Mouse (Mus musculus) neural tube, embryonic 15.5 days (tissue): Measurements from ENCODE around the gene Cdyl. TPM values are rescaled to one million over a fixed set of nuclear protein-coding genes. Genes with fewer than 3 reads are reported as not detected.

Experiments
- ATAC-seq: fragments of 200-750 bp; cut with Nextera tagmentation; 2 replicates; pipeline ENCODE4 v1.8.0; 2017; ENCODE audit warnings: mild to moderate bottlenecking, moderate TSS enrichment, moderate library complexity; ENCODE audit not compliant: low FRiP score
- H3K27ac ChIP-seq: fragments of 300-500 bp; sonication (generic); replicated peaks from 2 replicates; pipeline ENCODE4 v1.5.1; 2015; ENCODE audit warnings: mild to moderate bottlenecking, inconsistent platforms
- H3K27me3 ChIP-seq: fragments of 300-500 bp; sonication (generic); replicated peaks from 2 replicates; pipeline ENCODE4 v1.6.1; 2015; ENCODE audit warnings: inconsistent platforms
- H3K36me3 ChIP-seq: fragments of 300-500 bp; sonication (generic); 2 replicates; pipeline ENCODE4 v1.6.1; 2015; ENCODE audit warnings: inconsistent platforms
- H3K4me1 ChIP-seq: fragments of 300-500 bp; sonication (generic); 2 replicates; pipeline ENCODE4 v1.6.1; 2015; ENCODE audit warnings: inconsistent platforms
- H3K4me2 ChIP-seq: fragments of 300-500 bp; sonication (generic); 2 replicates; pipeline ENCODE4 v1.6.1; 2015; ENCODE audit warnings: inconsistent platforms, mild to moderate bottlenecking, moderate library complexity
- H3K4me3 ChIP-seq: fragments of 300-500 bp; sonication (generic); replicated peaks from 2 replicates; pipeline ENCODE4 v1.5.1; 2015; ENCODE audit warnings: mild to moderate bottlenecking, inconsistent platforms
- H3K9ac ChIP-seq: fragments of 300-500 bp; sonication (generic); replicated peaks from 2 replicates; pipeline ENCODE4 v1.6.1; 2015; ENCODE audit warnings: mild to moderate bottlenecking, inconsistent platforms
- H3K9me3 ChIP-seq: fragments of 300-500 bp; sonication (generic); replicated peaks from 2 replicates; pipeline ENCODE4 v1.6.1; 2016; ENCODE audit warnings: inconsistent platforms
- WGBS: fragments of 180-500 bp; shearing (Covaris S2); methylation state at CpG from one replicate; pipeline ENCODE4 v1.1.7; 2015; ENCODE audit warnings: mixed read lengths; 5-methylcytosine and 5-hydroxymethylcytosine counted together
- polyA plus RNA-seq: library from polyadenylated mRNA; unstranded; fragments of >200 nt; fragmentation: Nextera tagmentation; extraction: Ambion mirVana; gene quantifications from 2 replicates; pipeline ENCODE4 v1.2.1, GENCODE M21; 2015

The Cdyl gene
- polyA plus RNA-seq, result 5.3 and 5.6 TPM in 2 replicates

GRCm38 (mm10) chr13:35659406-35659985 is at the start of gene Cdyl:
Gene Cdyl, plus strand, starts transcription at chr13:35659833.
- no peak within 1 kb of the TSS for H3K4me2 ChIP-seq
- WGBS, result 70% methylated on average over 4 of the region's 4 CpGs
- ATAC-seq, result no peak

DNA sequence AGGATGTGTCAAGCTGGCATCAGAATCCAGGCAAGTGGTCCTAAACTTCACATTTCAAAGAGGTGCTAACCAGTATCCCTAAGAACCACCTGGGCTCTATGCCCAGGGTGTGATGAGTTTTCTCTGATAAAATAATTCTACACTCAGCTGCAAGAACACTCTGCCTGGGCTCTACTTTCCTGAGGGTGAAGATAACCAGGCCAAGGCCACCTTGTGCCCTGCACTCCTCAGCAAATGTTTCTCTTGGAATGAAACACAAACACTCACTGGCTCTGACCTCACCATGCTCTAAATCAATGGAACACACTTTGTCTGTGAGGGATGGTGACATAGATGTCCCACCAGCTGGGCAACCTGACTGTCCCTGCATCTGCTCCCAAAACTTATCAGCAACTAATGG is 48.9 kb upstream of the Cdyl start:
- H3K27ac ChIP-seq, result no peak overlapping the region
- no peaks in the 10 kb centered on the region for H3K4me1 ChIP-seq
- no peak overlapping the region for H3K9ac ChIP-seq
- no peaks in the 10 kb centered on the region for H3K9me3 ChIP-seq
- no peak for ATAC-seq
- H3K4me2 ChIP-seq, result no peak overlapping the region
- no peaks in the 10 kb centered on the region for H3K36me3 ChIP-seq
- no peak overlapping the region for H3K4me3 ChIP-seq
- no peaks in the 10 kb centered on the region for H3K27me3 ChIP-seq

More at GRCm38 (mm10) chr13:35659406-35659985, at the start of gene Cdyl:
- Histone ChIP-seq H3K4me3 (no peak within 1 kb of the TSS), H3K9me3 (no peaks in the 10 kb centered on the region), H3K4me1 (no peaks in the 10 kb centered on the region), H3K9ac (no peak within 1 kb of the TSS), H3K27me3 (no peaks in the 10 kb centered on the region), H3K36me3 (no peaks in the 10 kb centered on the region), H3K27ac (no peak within 1 kb of the TSS)

DNA sequence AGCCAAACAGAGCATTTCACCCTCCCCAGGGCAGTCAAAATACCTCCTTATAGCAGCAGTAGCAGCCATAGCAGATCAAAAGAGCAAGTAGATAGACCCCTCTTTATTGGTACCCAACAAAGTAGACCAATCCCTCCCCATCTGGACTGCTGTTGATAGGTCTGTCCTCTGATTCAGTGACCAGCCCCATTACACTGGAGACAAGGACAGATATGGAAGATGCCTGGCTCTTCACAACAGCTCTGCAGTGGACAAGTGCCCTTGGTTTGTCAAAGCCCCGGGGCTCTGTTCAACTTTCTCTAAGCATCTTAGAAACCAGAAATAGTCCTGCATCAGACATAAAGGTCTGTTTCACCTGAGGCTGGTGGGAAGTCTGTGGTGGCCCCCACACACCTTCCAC is 47.1 kb upstream of the Cdyl start:
- no peaks in the 10 kb centered on the region for H3K9me3 ChIP-seq
- H3K9ac ChIP-seq, result no peak overlapping the region

GRCm38 (mm10) chr13:35614832-35615479 is 44.7 kb upstream of the Cdyl start:
- 82% methylated on average over 4 of the region's 4 CpGs for WGBS
- Histone ChIP-seq H3K27me3 (no peaks in the 10 kb centered on the region), H3K4me1 (no peaks in the 10 kb centered on the region), H3K27ac (no peak overlapping the region), H3K4me2 (no peak overlapping the region), H3K36me3 (no peaks in the 10 kb centered on the region), H3K9ac (no peak overlapping the region), H3K4me3 (no peak overlapping the region), H3K9me3 (no peaks in the 10 kb centered on the region)
- ATAC-seq, result no peak

More for the DNA sequence above, 47.1 kb upstream of the Cdyl start:
- Histone ChIP-seq H3K27ac (no peak overlapping the region), H3K4me2 (no peak overlapping the region), H3K4me1 (no peaks in the 10 kb centered on the region), H3K36me3 (no peaks in the 10 kb centered on the region), H3K27me3 (no peaks in the 10 kb centered on the region), H3K4me3 (no peak overlapping the region)
- 100% methylated on average over 1 of the region's 1 CpGs for WGBS
- no peak for ATAC-seq

DNA sequence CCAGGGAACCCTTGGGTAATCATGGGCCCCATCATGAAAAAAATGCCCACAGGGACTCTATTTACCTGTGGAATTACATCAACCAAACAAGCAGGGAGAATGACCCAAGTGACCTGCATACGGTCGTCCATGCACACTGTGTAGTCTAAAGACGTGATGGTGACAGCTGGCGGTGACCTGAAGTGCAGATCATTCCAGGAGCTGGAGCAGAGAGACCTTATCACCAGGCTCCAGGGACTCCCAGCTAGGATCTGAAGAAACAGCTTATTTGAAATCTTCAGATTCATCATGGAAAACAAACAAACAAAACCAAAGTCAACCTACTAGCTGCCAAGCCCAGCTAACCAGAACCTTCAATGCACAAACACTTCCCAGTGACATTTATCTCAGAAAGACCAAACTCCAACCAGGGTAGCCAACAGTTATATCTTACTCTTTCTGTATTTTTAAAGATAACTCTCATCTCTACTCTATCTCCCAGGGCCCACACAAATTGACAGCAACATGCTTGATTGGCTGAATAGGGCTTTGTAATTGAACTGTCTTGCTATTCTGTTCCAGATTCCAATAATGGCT is 43.0 kb upstream of the Cdyl start:
- Histone ChIP-seq H3K27me3 (no peaks in the 10 kb centered on the region), H3K36me3 (no peaks in the 10 kb centered on the region), H3K4me1 (no peaks in the 10 kb centered on the region), H3K27ac (no peak overlapping the region), H3K4me3 (no peak overlapping the region), H3K4me2 (no peak overlapping the region), H3K9me3 (no peaks in the 10 kb centered on the region), H3K9ac (no peak overlapping the region)
- no peak for ATAC-seq
- WGBS, result 83% methylated on average over 4 of the region's 4 CpGs

DNA sequence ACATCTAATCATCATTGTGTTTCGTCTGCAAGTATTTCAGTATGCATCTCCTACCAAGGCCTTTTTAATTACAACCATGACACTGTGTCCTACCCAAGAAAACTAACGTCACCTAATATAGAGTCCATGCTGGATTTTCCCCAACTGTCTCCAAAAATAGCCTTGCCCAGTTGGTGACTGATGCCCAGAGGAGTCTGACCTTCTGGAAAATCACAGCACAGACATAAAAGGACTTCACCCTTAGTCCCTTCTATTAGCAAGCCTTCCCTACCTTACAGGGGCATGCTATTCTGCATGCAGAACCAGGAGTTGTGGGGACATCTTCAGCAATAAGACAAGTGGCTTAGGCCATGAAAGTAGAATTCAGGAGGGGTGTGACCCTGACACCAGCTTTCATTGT is 40.3 kb upstream of the Cdyl start:
- no peak overlapping the region for H3K4me2 ChIP-seq
- no peak overlapping the region for H3K9ac ChIP-seq
- no peaks in the 10 kb centered on the region for H3K27me3 ChIP-seq
- no peaks in the 10 kb centered on the region for H3K36me3 ChIP-seq
- 86% methylated on average over 2 of the region's 2 CpGs for WGBS
- no peaks in the 10 kb centered on the region for H3K9me3 ChIP-seq
- no peak overlapping the region for H3K27ac ChIP-seq
- no peak for ATAC-seq
- H3K4me1 ChIP-seq, result no peaks in the 10 kb centered on the region
- H3K4me3 ChIP-seq, result no peak overlapping the region

GRCm38 (mm10) chr13:35620756-35621155 is 38.9 kb upstream of the Cdyl start:
- no peaks in the 10 kb centered on the region for H3K36me3 ChIP-seq
- WGBS, result 72% methylated on average over 1 of the region's 1 CpGs
- H3K27ac ChIP-seq, result no peak overlapping the region
- H3K9me3 ChIP-seq, result no peaks in the 10 kb centered on the region
- no peak overlapping the region for H3K4me3 ChIP-seq
- H3K4me1 ChIP-seq, result no peaks in the 10 kb centered on the region
- ATAC-seq, result no peak
- H3K27me3 ChIP-seq, result no peaks in the 10 kb centered on the region
- H3K4me2 ChIP-seq, result no peak overlapping the region
- H3K9ac ChIP-seq, result no peak overlapping the region

DNA sequence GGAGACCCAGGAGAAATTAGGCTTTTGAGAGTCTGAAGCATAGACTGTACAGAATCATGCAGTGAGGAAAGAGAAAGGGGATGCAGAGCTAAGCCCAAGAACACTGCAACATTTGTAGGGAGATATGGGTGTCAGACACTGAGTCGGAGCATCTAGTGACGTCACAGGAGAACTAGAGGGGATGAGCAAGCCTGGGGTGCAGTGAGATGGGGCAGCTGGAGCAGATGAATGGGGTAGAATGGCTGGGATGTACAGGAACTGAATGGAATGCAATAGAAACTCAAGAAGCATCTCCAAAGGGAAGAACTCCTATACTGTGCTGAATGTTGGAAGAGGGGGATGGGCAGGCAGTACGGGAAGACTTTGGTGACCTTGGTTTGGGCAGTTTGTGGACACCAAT is 34.8 kb upstream of the Cdyl start:
- WGBS, result 91% methylated on average over 3 of the region's 3 CpGs
- no peak for ATAC-seq
- H3K27me3 ChIP-seq, result no peaks in the 10 kb centered on the region
- H3K4me3 ChIP-seq, result no peak overlapping the region
- no peak overlapping the region for H3K9ac ChIP-seq
- no peak overlapping the region for H3K27ac ChIP-seq
- H3K9me3 ChIP-seq, result no peaks in the 10 kb centered on the region
- H3K4me1 ChIP-seq, result no peaks in the 10 kb centered on the region
- no peak overlapping the region for H3K4me2 ChIP-seq
- H3K36me3 ChIP-seq, result no peaks in the 10 kb centered on the region

DNA sequence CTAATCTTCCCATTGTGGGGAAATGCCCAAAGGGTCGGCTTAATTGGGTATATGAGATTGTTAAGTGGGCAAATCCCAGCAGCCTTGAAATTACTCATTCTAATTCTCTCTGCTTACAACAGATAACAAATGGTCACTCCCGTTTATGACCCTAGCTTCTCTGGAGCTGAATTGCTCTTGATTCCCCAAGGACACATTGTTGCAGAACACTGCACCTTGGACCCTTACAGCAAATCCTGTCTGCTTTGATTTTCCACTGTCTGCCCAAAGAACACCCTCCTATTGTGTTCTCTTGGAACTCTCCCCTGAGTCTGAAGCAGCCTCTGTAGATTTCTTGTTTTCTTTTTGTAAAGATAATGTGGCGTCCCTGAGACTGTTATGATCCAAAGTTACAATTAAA is 34.1 kb upstream of the Cdyl start:
- ATAC-seq, result no peak
- no peaks in the 10 kb centered on the region for H3K27me3 ChIP-seq

GRCm38 (mm10) chr13:35627319-35627718 is 32.3 kb upstream of the Cdyl start:
- Histone ChIP-seq H3K36me3 (no peaks in the 10 kb centered on the region), H3K27me3 (no peaks in the 10 kb centered on the region), H3K4me2 (no peak overlapping the region), H3K4me1 (no peaks in the 10 kb centered on the region), H3K4me3 (no peak overlapping the region), H3K9ac (no peak overlapping the region), H3K27ac (no peak overlapping the region), H3K9me3 (no peaks in the 10 kb centered on the region)
- ATAC-seq, result no peak
- 88% methylated on average over 1 of the region's 1 CpGs for WGBS

More for the DNA sequence above, 34.1 kb upstream of the Cdyl start:
- no peaks in the 10 kb centered on the region for H3K9me3 ChIP-seq
- no peaks in the 10 kb centered on the region for H3K4me1 ChIP-seq
- H3K36me3 ChIP-seq, result no peaks in the 10 kb centered on the region
- WGBS, result 20% methylated on average over 3 of the region's 3 CpGs
- no peak overlapping the region for H3K4me2 ChIP-seq
- no peak overlapping the region for H3K4me3 ChIP-seq
- no peak overlapping the region for H3K27ac ChIP-seq
- H3K9ac ChIP-seq, result no peak overlapping the region

- H3K27ac ChIP-seq, result no peak overlapping the region
- ATAC-seq, result no peak
- H3K4me2 ChIP-seq, result no peak overlapping the region
- no peaks in the 10 kb centered on the region for H3K27me3 ChIP-seq
- no peak overlapping the region for H3K4me3 ChIP-seq
- 91% methylated on average over 1 of the region's 1 CpGs for WGBS
- H3K36me3 ChIP-seq, result no peaks in the 10 kb centered on the region
- 0 out of 2 replicates have a peak, but pooled peaks cover 6% of the 10 kb centered on the region for H3K9me3 ChIP-seq
- no peak overlapping the region for H3K9ac ChIP-seq
- no peaks in the 10 kb centered on the region for H3K4me1 ChIP-seq
Measured at GRCm38 (mm10) chr13:35647132-35647823, 12.4 kb upstream of the Cdyl start.
